Mouse (Mus musculus) heart, adult 2 months (tissue): ENCODE data around the gene Slc16a10.

Source experiments
- CTCF ChIP-seq: fragments of 200-600 bp; IDR thresholded peaks from 2 replicates; pipeline ENCODE4 v1.8.1; 2022; ENCODE audit warnings: antibody characterized with exemption, mild to moderate bottlenecking, moderate library complexity
- EP300 ChIP-seq: fragments of 200-500 bp; IDR thresholded peaks from 2 replicates; pipeline ENCODE4 v1.6.1; 2011; ENCODE audit warnings: low read depth, low read length, control low read depth; ENCODE audit not compliant: insufficient read depth
- POLR2A ChIP-seq: fragments of 200-500 bp; IDR thresholded peaks from 2 replicates; pipeline ENCODE4 v1.6.1; 2011; ENCODE audit warnings: mild to moderate bottlenecking, low read depth, low read length, control low read depth; ENCODE audit not compliant: insufficient read depth

DNA sequence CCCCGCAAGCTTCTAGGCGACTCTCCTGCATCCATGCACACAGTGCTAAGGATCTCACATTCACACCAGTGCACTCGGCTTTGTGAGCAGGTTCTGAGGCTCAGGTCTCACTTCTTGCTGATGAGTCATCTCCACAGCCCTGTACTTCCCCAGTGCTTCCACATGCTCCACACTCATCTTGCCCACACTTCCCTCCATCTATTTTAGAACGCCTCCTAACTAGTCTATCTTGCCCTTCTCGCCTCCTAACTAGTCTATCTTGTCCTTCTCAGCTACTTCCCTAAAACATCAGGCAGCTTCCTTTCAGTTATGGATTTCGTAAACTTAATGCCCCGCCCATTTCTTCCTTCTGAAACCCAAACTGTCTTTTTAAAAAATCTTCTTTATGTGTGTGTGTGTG, 13.6 kb downstream of the Slc16a10 start:
- TF ChIP-seq CTCF = no peak
- TF ChIP-seq POLR2A = no peak
- TF ChIP-seq EP300 = no peak
